Mouse (Mus musculus) activated CD4-positive, CD25-positive, alpha-beta regulatory T cell (primary cell): Measurements from ENCODE around the gene Tlr3. TPM values are rescaled to one million over a fixed set of nuclear protein-coding genes. Genes with fewer than 3 reads are reported as not detected.

Experiments used
- polyA plus RNA-seq, 2 experiments: library from polyadenylated mRNA; unstranded; fragments of 100-300 nt; shearing (Covaris generic); gene quantifications; one replicate each; pipeline ENCODE4 v1.2.1; 2017

Gene Tlr3
- polyA plus RNA-seq: under 1 TPM in 1 of 2 experiments, not detected in 1; 0.07 TPM

DNA sequence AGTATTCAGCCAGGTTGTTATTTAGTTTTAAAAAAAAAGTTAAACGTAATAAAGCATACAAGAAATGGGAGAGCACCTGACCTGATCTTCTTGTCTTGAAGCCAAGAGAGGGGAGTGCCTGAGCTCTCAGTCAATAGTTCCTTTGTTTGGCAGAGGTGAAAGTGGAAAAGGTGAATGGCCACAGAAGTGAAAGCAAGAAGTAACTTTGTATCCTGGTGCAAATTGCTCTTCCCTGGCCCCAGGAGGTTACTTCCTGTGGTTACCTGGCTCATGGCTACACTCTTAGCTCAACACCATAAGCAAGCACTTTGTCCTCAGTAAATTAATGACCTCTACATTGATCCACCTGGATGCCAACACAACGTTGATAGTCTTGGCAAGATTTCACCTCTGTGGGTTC, at the start of gene Tlr3:
Gene Tlr3 (minus strand): TSS at position 199 of the 400 bp plus-strand sequence.

DNA sequence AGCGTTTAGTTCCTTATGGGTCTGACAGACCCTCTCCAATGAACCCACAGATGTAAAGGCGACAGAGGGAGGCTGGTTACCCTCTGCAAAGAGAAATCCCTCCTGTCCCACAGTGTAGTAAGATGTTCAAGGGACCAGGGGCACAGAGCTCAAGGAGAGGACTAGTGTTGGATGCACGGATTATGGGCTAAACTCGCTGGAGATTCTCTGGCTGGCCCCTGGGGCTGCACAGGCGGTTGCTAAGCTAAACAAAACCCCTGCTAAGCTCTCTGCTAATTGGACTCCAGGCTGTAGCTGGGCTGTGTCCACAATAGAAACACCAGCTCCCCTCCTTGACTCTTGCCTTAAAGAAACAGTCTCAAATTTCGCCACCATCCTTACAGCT, 28.9 kb downstream of the Tlr3 start, which contains the start of gene Fam149a:
Gene Fam149a (minus strand): TSS at position 329 of the 385 bp plus-strand sequence.

Other genes with a start within 250 kb of the Tlr3 start
- under 1 TPM in 1 of 2 experiments, not detected in 1; 0.10 TPM for gene F11, start 149.0 kb downstream of the Tlr3 start, polyA plus RNA-seq
- gene Klkb1, start 116.2 kb downstream of the Tlr3 start, polyA plus RNA-seq: under 1 TPM; 0.07 to 0.29 TPM
- not detected for gene Gm45753, start 102.6 kb downstream of the Tlr3 start, polyA plus RNA-seq
- 10 to 100 TPM in 1 of 2 experiments, 1 to 10 TPM in 1; 8.1 to 11.2 TPM for gene Cyp4v3, start 77.9 kb downstream of the Tlr3 start, polyA plus RNA-seq
- under 1 TPM in 1 of 2 experiments, not detected in 1; 0.28 TPM for gene Fam149a, start 28.8 kb downstream of the Tlr3 start, polyA plus RNA-seq
- 1 to 10 TPM in 1 of 2 experiments, not detected in 1; 1.6 TPM for gene Sorbs2, start 96.7 kb upstream of the Tlr3 start, polyA plus RNA-seq